Mouse (Mus musculus) heart, embryonic 11.5 days (tissue): ENCODE results near the gene Sdc1. TPM values are rescaled to one million over a fixed set of nuclear protein-coding genes. Genes with fewer than 3 reads are reported as not detected.

Experiments
- ATAC-seq: fragments of 200-750 bp; cut with Nextera tagmentation; replicated peaks from 2 replicates; pipeline ENCODE4 v1.8.0; 2017; ENCODE audit warnings: moderate library complexity; ENCODE audit not compliant: insufficient number of reproducible peaks, low FRiP score, low TSS enrichment
- H3K27ac ChIP-seq: fragments of 300-500 bp; sonication (generic); 2 replicates; pipeline ENCODE4 v1.5.1; 2014; ENCODE audit warnings: mild to moderate bottlenecking, low read depth, low read length
- H3K27me3 ChIP-seq: fragments of 300-500 bp; sonication (generic); 2 replicates; pipeline ENCODE4 v1.6.1; 2014; ENCODE audit warnings: mild to moderate bottlenecking, low read length, mixed read lengths; ENCODE audit not compliant: control insufficient read depth, insufficient read depth
- H3K36me3 ChIP-seq: fragments of 300-500 bp; sonication (generic); 2 replicates; pipeline ENCODE4 v1.6.1; 2014; ENCODE audit warnings: mild to moderate bottlenecking, low read length, moderate library complexity, mixed read lengths; ENCODE audit not compliant: control insufficient read depth, insufficient read depth
- H3K4me1 ChIP-seq: fragments of 300-500 bp; sonication (generic); 2 replicates; pipeline ENCODE4 v1.6.1; 2014; ENCODE audit warnings: low read length; ENCODE audit not compliant: control insufficient read depth, insufficient read depth
- H3K4me2 ChIP-seq: fragments of 300-500 bp; sonication (generic); 2 replicates; pipeline ENCODE4 v1.6.1; 2014; ENCODE audit warnings: mild to moderate bottlenecking, moderate library complexity
- H3K4me3 ChIP-seq: fragments of 300-500 bp; sonication (generic); 2 replicates; pipeline ENCODE4 v1.5.1; 2014; ENCODE audit warnings: low read depth, low read length
- H3K9ac ChIP-seq: fragments of 300-500 bp; sonication (generic); 2 replicates; pipeline ENCODE4 v1.6.1; 2014; ENCODE audit warnings: mild to moderate bottlenecking, low read depth, low read length, moderate library complexity
- H3K9me3 ChIP-seq: fragments of 300-500 bp; sonication (generic); replicated peaks from 2 replicates; pipeline ENCODE4 v1.6.1; 2016; ENCODE audit warnings: low read length; ENCODE audit not compliant: control insufficient read depth
- WGBS: fragments of 180-500 bp; shearing (Covaris S2); extraction: QIAGEN DNeasy Blood & Tissue Kit; methylation state at CpG from one replicate; pipeline ENCODE4 v1.1.7; 2014; ENCODE audit not compliant: insufficient replicate concordance; 5-methylcytosine and 5-hydroxymethylcytosine counted together
- polyA plus RNA-seq: library from polyadenylated mRNA; unstranded; fragments of >200 nt; fragmentation: Nextera tagmentation; extraction: Ambion mirVana; gene quantifications from 2 replicates; pipeline ENCODE4 v1.2.1, GENCODE M21; 2014

The Sdc1 gene
- polyA plus RNA-seq, 1 experiment from 2014 or later, result 28.5 TPM

GRCm38 (mm10) chr12:8776206-8776605, 5.1 kb downstream of the Sdc1 start:
- 0 out of 2 replicates have a peak, but pooled peaks cover 2% of the 10 kb centered on the region for H3K4me1 ChIP-seq
- H3K4me3 ChIP-seq, result no peak overlapping the region
- H3K9me3 ChIP-seq, result no peaks in the 10 kb centered on the region
- 0 out of 2 replicates have a peak, but pooled peaks cover 2% of the 10 kb centered on the region for H3K27me3 ChIP-seq
- H3K9ac ChIP-seq, result no peak overlapping the region
- no peak for ATAC-seq
- WGBS, result 88% methylated on average over 7 of the region's 7 CpGs
- H3K27ac ChIP-seq, result no peak overlapping the region
- H3K36me3 ChIP-seq, result no peaks in the 10 kb centered on the region
- no peak overlapping the region for H3K4me2 ChIP-seq

GRCm38 (mm10) chr12:8776741-8777140, 5.6 kb downstream of the Sdc1 start:
- H3K36me3 ChIP-seq, result no peaks in the 10 kb centered on the region
- WGBS, result 65% methylated on average over 3 of the region's 3 CpGs
- no peak overlapping the region for H3K9ac ChIP-seq
- H3K27me3 ChIP-seq, result 0 out of 2 replicates have a peak, but pooled peaks cover 2% of the 10 kb centered on the region
- no peak for ATAC-seq
- 0 out of 2 replicates have a peak, but pooled peaks cover 2% of the 10 kb centered on the region for H3K4me1 ChIP-seq
- H3K9me3 ChIP-seq, result no peaks in the 10 kb centered on the region
- no peak overlapping the region for H3K27ac ChIP-seq
- H3K4me3 ChIP-seq, result no peak overlapping the region
- no peak overlapping the region for H3K4me2 ChIP-seq

- Histone ChIP-seq H3K27ac (no peak overlapping the region), H3K9ac (no peak overlapping the region), H3K4me2 (no peak overlapping the region), H3K36me3 (no peaks in the 10 kb centered on the region), H3K27me3 (0 out of 2 replicates have a peak, but pooled peaks cover 2% of the 10 kb centered on the region), H3K4me3 (no peak overlapping the region), H3K4me1 (0 out of 2 replicates have a peak, but pooled peaks cover 2% of the 10 kb centered on the region), H3K9me3 (no peaks in the 10 kb centered on the region)
- WGBS, result 76% methylated on average over 7 of the region's 7 CpGs
- no peak for ATAC-seq
These were observed 7.0 kb downstream of the Sdc1 start for GRCm38 (mm10) chr12:8778106-8778505.

- no peak overlapping the region for H3K4me2 ChIP-seq
- H3K27me3 ChIP-seq, result no peaks in the 10 kb centered on the region
- 76% methylated on average over 4 of the region's 4 CpGs for WGBS
- no peaks in the 10 kb centered on the region for H3K9me3 ChIP-seq
- H3K27ac ChIP-seq, result no peak overlapping the region
- H3K4me1 ChIP-seq, result peaks cover 5% of the 10 kb centered on the region; the same call in 1 of the 2 replicates
- H3K9ac ChIP-seq, result no peak overlapping the region
- no peak overlapping the region for H3K4me3 ChIP-seq
- no peak for ATAC-seq
- no peaks in the 10 kb centered on the region for H3K36me3 ChIP-seq
These were observed 8.7 kb downstream of the Sdc1 start for GRCm38 (mm10) chr12:8779851-8780250.

- Histone ChIP-seq H3K4me1 (peaks cover 13% of the 10 kb centered on the region), H3K9ac (no peak overlapping the region)
These were observed 10.0 kb downstream of the Sdc1 start for GRCm38 (mm10) chr12:8781121-8781520.

DNA sequence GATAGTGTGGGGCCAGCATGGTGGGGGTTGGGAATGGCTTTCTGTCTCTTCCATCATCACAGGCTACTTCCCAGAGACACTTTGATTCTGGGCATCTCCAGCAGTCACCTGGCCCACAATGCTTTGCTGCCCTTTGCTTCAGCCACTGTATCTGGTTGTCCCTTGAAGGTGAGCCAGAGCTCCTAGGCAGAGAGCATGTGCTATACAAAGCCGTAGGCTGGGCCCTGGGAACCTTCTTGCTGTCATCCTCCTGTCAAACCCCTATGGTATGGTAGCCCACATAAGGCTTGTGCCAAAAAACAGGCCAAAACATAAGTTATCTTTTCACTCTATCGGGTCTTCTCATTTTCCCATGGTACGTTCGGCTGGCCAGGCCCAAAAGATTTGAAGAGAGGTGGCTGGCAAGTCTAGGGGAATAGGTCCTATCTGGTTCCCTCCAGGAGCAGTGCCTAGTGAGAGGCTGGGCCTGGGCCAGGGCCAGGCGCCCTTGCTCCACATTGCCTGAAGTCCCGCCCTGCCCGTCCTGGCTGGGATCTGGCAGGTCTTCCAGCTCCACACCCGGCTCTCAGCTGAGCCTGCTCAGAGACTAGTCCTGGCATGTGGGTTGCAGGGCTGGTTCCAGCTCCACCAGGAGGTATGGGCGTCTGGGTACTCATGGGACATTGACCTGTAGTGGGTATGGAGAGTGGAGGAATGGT, 10.7 kb downstream of the Sdc1 start:
- H3K4me2 ChIP-seq, result no peak overlapping the region
- no peak overlapping the region for H3K9ac ChIP-seq
- WGBS, result 74% methylated on average over 9 of the region's 9 CpGs
- no peak for ATAC-seq
- H3K27ac ChIP-seq, result no peak overlapping the region
- H3K9me3 ChIP-seq, result no peaks in the 10 kb centered on the region
- no peak overlapping the region for H3K4me3 ChIP-seq
- H3K4me1 ChIP-seq, result peaks cover 13% of the 10 kb centered on the region
- no peaks in the 10 kb centered on the region for H3K27me3 ChIP-seq
- H3K36me3 ChIP-seq, result no peaks in the 10 kb centered on the region

More at GRCm38 (mm10) chr12:8781121-8781520, 10.0 kb downstream of the Sdc1 start:
- no peaks in the 10 kb centered on the region for H3K9me3 ChIP-seq
- no peak overlapping the region for H3K27ac ChIP-seq
- H3K4me2 ChIP-seq, result no peak overlapping the region
- 79% methylated on average over 7 of the region's 7 CpGs for WGBS
- no peaks in the 10 kb centered on the region for H3K27me3 ChIP-seq
- no peak for ATAC-seq
- no peak overlapping the region for H3K4me3 ChIP-seq
- no peaks in the 10 kb centered on the region for H3K36me3 ChIP-seq

DNA sequence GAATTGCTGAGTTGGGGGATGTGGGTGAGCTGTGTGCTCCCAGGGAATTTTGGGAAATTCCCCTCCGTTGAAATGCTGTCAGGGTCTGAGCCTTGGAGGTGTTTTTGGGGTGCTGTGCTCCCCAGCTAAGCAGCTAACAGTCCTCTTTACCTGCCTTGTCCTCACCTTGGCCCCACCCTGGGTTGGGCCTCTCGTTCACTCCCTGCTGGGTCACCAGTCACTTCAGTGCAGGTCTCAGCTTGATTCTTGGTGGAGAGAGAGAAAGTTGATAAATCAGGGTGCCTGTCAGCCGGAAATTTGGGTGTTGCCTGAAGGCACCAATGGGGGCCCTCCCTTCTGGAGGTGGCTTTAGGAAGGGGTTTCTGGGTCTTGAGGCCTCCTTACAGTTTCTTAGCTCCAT, 11.4 kb downstream of the Sdc1 start:
- no peak overlapping the region for H3K4me2 ChIP-seq
- 69% methylated on average over 3 of the region's 3 CpGs for whole genome bisulfite sequencing
- peaks cover 11% of the 10 kb centered on the region for H3K4me1 ChIP-seq
- no peaks in the 10 kb centered on the region for H3K9me3 ChIP-seq
- no peaks in the 10 kb centered on the region for H3K36me3 ChIP-seq
- ATAC-seq, result no peak
- no peak overlapping the region for H3K4me3 ChIP-seq
- no peak overlapping the region for H3K27ac ChIP-seq
- H3K27me3 ChIP-seq, result no peaks in the 10 kb centered on the region
- no peak overlapping the region for H3K9ac ChIP-seq

DNA sequence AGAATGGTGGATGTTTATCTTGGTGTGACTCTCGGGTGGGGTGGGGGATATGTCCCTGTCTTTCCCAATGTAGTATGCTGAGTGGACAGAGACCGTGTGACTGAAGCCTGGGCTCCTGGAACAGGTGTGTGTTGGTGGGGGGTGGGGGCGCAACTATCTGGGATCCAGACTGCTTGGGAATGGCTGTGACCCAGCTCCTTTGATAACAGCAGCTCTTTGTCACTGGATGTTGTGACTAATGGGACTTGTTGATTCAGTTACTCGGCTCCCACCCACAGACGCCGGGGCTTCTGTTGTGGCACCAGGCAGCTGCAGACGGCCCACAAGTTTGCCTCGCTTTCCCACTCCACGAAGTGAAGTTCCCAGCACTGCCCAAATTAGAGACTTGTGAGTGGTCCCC, 13.1 kb downstream of the Sdc1 start:
- WGBS, result 59% methylated on average over 9 of the region's 9 CpGs
- H3K4me1 ChIP-seq, result peaks cover 11% of the 10 kb centered on the region
- H3K9ac ChIP-seq, result no peak overlapping the region

GRCm38 (mm10) chr12:8786476-8786875, 15.4 kb downstream of the Sdc1 start:
- Histone ChIP-seq H3K27ac (no peak overlapping the region), H3K9ac (no peak overlapping the region), H3K4me3 (no peak overlapping the region), H3K36me3 (no peaks in the 10 kb centered on the region), H3K9me3 (no peaks in the 10 kb centered on the region), H3K27me3 (no peaks in the 10 kb centered on the region), H3K4me2 (no peak overlapping the region), H3K4me1 (peaks cover 11% of the 10 kb centered on the region)
- ATAC-seq, result no peak
- WGBS, result 75% methylated on average over 5 of the region's 5 CpGs

More for the DNA sequence above, 13.1 kb downstream of the Sdc1 start:
- Histone ChIP-seq H3K36me3 (no peaks in the 10 kb centered on the region), H3K4me2 (no peak overlapping the region), H3K27me3 (no peaks in the 10 kb centered on the region), H3K27ac (no peak overlapping the region), H3K4me3 (no peak overlapping the region), H3K9me3 (no peaks in the 10 kb centered on the region)
- ATAC-seq, result no peak
